Mouse (Mus musculus): ENCODE measurements at regions not wholly inside any gene's neighbourhood (a gene's known extent, or its start where the extent isn't known, plus 50 kb on each side); places are given as distances from the start of the nearest gene placed in this dataset.

DNA sequence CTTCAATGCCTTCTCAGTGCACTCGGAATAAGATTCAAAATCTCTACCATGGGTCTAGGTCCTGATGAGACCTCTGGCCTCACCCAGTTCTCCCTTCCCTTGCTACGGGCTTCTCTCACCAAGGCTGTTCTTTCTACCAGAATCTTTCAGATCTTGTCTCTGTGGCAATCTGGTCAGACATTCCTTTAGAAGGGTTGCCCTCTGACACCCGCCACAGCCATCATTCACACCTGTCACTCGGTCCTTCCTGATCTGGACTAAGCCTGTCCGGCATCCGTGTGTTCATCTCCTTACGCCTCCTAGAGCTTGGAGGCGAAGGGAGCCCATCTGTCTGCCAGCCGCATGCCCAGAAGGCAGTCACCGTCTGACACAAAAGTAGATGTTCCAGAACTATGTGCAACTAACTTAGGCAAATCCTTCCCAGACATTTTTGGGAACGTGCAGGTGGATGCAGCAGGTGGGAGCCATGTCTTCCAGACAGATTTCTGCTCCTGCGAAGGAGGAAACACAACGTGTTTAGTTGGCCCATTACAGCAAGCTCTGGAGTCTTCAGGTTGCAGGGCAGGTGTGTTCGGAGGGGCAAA is 77.7 kb downstream of the Fam76b start:
- H3K9me3 ChIP-seq (ENCODE audit: low read length) = no peaks in the 10 kb centered on the region
- no peaks in the 10 kb centered on the region for H3K36me3 ChIP-seq (ENCODE audit: insufficient read depth, low read length)
- no peaks in the 10 kb centered on the region for H3K4me1 ChIP-seq (replicated peaks; ENCODE audit: low read depth, low read length)
- no peak for TF ChIP-seq CTCF (conservative IDR thresholded peaks at IDR 0.05; ENCODE audit: low read length)
- no peak for TF ChIP-seq NANOG (IDR thresholded peaks at IDR 0.05; ENCODE audit: borderline replicate concordance, low read length)
- TF ChIP-seq POU5F1 (IDR thresholded peaks at IDR 0.05; ENCODE audit: borderline replicate concordance, low read length) = no peak
- no peaks in the 10 kb centered on the region for H3K27me3 ChIP-seq (ENCODE audit: insufficient read depth, low read length)
- H3K4me3 ChIP-seq (replicated peaks; ENCODE audit: low read length) = no peak overlapping the region

DNA sequence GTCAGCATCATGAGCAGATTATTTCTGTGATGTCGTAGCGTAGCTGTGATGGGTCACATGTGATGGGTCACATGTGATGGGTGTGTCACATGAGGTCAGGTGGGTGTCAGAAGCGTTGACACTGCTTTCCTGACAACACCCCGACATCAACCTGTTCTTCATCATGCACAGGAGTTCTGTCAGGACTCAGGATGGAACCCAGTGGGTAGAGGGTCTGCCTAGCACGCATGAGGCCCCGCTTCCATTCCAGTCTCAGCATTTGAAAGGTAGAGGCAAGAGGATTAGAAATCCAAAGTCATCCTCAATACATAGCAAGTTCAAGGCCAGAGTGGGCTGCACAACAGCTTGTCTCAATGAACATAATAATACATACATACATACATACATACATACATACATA is 79.2 kb downstream of the Fam76b start:
- Histone ChIP-seq H3K4me1 (replicated peaks; ENCODE audit: low read depth, low read length) (no peaks in the 10 kb centered on the region), H3K9me3 (ENCODE audit: low read length) (no peaks in the 10 kb centered on the region)
- TF ChIP-seq POU5F1 (IDR thresholded peaks at IDR 0.05; ENCODE audit: borderline replicate concordance, low read length) = no peak
- no peak for TF ChIP-seq CTCF (conservative IDR thresholded peaks at IDR 0.05; ENCODE audit: low read length)

GRCm38 (mm10) chr9:13909604-13910003 is 82.1 kb downstream of the Fam76b start:
- 0 out of 2 replicates have a peak, but pooled peaks cover 4% of the 10 kb centered on the region for H3K4me1 ChIP-seq (replicated peaks; ENCODE audit: low read depth, low read length)

More for the DNA sequence above, 79.2 kb downstream of the Fam76b start:
- H3K4me3 ChIP-seq (replicated peaks; ENCODE audit: low read length) = no peak overlapping the region
- H3K36me3 ChIP-seq (ENCODE audit: insufficient read depth, low read length) = no peaks in the 10 kb centered on the region
- no peaks in the 10 kb centered on the region for H3K27me3 ChIP-seq (ENCODE audit: insufficient read depth, low read length)

GRCm38 (mm10) chr9:13910091-13910490 is 82.6 kb downstream of the Fam76b start:
- Histone ChIP-seq H3K27me3 (ENCODE audit: insufficient read depth, low read length) (no peaks in the 10 kb centered on the region), H3K36me3 (ENCODE audit: insufficient read depth, low read length) (no peaks in the 10 kb centered on the region), H3K9me3 (ENCODE audit: low read length) (no peaks in the 10 kb centered on the region), H3K4me3 (replicated peaks; ENCODE audit: low read length) (no peak overlapping the region), H3K4me1 (replicated peaks; ENCODE audit: low read depth, low read length) (0 out of 2 replicates have a peak, but pooled peaks cover 4% of the 10 kb centered on the region)
- no peak for TF ChIP-seq CTCF (conservative IDR thresholded peaks at IDR 0.05; ENCODE audit: low read length)
- TF ChIP-seq NANOG (IDR thresholded peaks at IDR 0.05; ENCODE audit: borderline replicate concordance, low read length) = no peak
- no peak for TF ChIP-seq POU5F1 (IDR thresholded peaks at IDR 0.05; ENCODE audit: borderline replicate concordance, low read length)

More at GRCm38 (mm10) chr9:13909604-13910003, 82.1 kb downstream of the Fam76b start:
- no peaks in the 10 kb centered on the region for H3K9me3 ChIP-seq (ENCODE audit: low read length)
- TF ChIP-seq CTCF (conservative IDR thresholded peaks at IDR 0.05; ENCODE audit: low read length) (no peak), POU5F1 (IDR thresholded peaks at IDR 0.05; ENCODE audit: borderline replicate concordance, low read length) (no peak), NANOG (IDR thresholded peaks at IDR 0.05; ENCODE audit: borderline replicate concordance, low read length) (no peak)
- H3K27me3 ChIP-seq (ENCODE audit: insufficient read depth, low read length) = no peaks in the 10 kb centered on the region
- H3K4me3 ChIP-seq (replicated peaks; ENCODE audit: low read length) = no peak overlapping the region
- no peaks in the 10 kb centered on the region for H3K36me3 ChIP-seq (ENCODE audit: insufficient read depth, low read length)

DNA sequence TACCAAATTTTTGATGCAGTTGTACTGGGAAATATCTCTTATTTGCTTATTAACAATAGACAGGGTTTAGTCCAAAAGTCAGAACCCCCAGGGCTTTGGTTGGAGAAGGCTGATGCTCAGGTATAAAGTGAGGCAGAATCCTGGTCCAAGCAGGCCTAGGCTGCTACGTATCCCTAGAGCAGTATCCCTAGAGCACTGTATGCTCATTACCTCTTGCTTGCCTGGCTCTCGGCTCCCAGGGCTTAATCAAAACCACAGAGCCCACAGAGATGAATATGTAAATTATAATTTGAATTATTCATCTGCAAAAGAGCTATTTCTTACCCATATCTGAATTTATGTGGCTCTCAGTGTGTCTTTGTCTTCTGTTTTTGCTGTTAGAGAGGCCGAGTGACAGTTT is 85.9 kb downstream of the Fam76b start:
- Histone ChIP-seq H3K4me3 (replicated peaks; ENCODE audit: low read length) (no peak overlapping the region), H3K4me1 (replicated peaks; ENCODE audit: low read depth, low read length) (0 out of 2 replicates have a peak, but pooled peaks cover 4% of the 10 kb centered on the region), H3K36me3 (ENCODE audit: insufficient read depth, low read length) (no peaks in the 10 kb centered on the region), H3K27me3 (ENCODE audit: insufficient read depth, low read length) (no peaks in the 10 kb centered on the region), H3K9me3 (ENCODE audit: low read length) (no peaks in the 10 kb centered on the region)
- no peak for TF ChIP-seq NANOG (IDR thresholded peaks at IDR 0.05; ENCODE audit: borderline replicate concordance, low read length)
- TF ChIP-seq POU5F1 (IDR thresholded peaks at IDR 0.05; ENCODE audit: borderline replicate concordance, low read length) = no peak
- no peak for TF ChIP-seq CTCF (conservative IDR thresholded peaks at IDR 0.05; ENCODE audit: low read length)

DNA sequence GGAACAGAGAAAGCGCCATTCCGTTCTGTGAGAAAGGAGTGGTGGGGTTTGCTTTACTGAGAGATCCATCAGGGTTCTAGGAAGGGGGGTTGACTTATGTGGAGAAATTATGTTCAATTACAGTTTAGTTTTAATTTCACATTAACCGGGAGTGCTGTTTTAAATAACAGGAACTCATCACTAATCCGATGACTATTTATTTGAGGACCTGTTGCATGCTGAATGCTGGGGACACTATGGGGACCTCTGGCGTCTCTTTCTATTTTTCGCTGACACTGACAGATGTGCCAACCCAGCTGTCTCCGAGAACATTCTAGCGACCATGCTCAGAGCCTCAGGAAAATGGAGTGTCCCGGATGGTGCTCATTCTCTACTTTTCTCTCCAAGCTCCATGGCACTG is 86.6 kb downstream of the Fam76b start:
- no peaks in the 10 kb centered on the region for H3K27me3 ChIP-seq (ENCODE audit: insufficient read depth, low read length)
- TF ChIP-seq POU5F1 (IDR thresholded peaks at IDR 0.05; ENCODE audit: borderline replicate concordance, low read length) (no peak), NANOG (IDR thresholded peaks at IDR 0.05; ENCODE audit: borderline replicate concordance, low read length) (no peak), CTCF (conservative IDR thresholded peaks at IDR 0.05; ENCODE audit: low read length) (no peak)
- no peaks in the 10 kb centered on the region for H3K9me3 ChIP-seq (ENCODE audit: low read length)
- H3K4me1 ChIP-seq (replicated peaks; ENCODE audit: low read depth, low read length) = 0 out of 2 replicates have a peak, but pooled peaks cover 4% of the 10 kb centered on the region
- no peak overlapping the region for H3K4me3 ChIP-seq (replicated peaks; ENCODE audit: low read length)
- no peaks in the 10 kb centered on the region for H3K36me3 ChIP-seq (ENCODE audit: insufficient read depth, low read length)

DNA sequence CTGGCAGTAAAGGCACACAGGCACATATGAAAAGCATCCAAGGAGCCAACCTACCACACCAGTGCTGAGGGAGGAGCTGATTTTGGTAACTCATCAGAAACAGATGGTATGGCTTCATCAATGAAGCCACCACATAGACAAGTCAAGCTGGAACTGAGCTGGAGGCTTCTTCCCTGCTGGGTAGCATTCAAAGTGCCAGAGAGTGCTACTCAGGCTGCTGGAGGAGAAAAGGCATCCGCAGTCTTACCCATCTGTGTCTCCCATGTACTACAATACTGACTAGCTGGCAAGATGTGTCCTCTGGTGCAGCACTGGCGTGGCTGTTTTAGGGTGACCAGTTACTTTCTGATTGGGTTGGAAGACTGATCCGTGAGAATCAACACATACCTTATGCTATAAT is 87.3 kb downstream of the Fam76b start:
- H3K4me1 ChIP-seq (replicated peaks; ENCODE audit: low read depth, low read length) = 0 out of 2 replicates have a peak, but pooled peaks cover 4% of the 10 kb centered on the region
- H3K9me3 ChIP-seq (ENCODE audit: low read length) = no peaks in the 10 kb centered on the region
- no peak overlapping the region for H3K4me3 ChIP-seq (replicated peaks; ENCODE audit: low read length)
- TF ChIP-seq CTCF (conservative IDR thresholded peaks at IDR 0.05; ENCODE audit: low read length) = no peak
- no peak for TF ChIP-seq NANOG (IDR thresholded peaks at IDR 0.05; ENCODE audit: borderline replicate concordance, low read length)
- no peak for TF ChIP-seq POU5F1 (IDR thresholded peaks at IDR 0.05; ENCODE audit: borderline replicate concordance, low read length)
- no peaks in the 10 kb centered on the region for H3K36me3 ChIP-seq (ENCODE audit: insufficient read depth, low read length)
- no peaks in the 10 kb centered on the region for H3K27me3 ChIP-seq (ENCODE audit: insufficient read depth, low read length)

- TF ChIP-seq NANOG (IDR thresholded peaks at IDR 0.05; ENCODE audit: borderline replicate concordance, low read length) (no peak), CTCF (conservative IDR thresholded peaks at IDR 0.05; ENCODE audit: low read length) (no peak), POU5F1 (IDR thresholded peaks at IDR 0.05; ENCODE audit: borderline replicate concordance, low read length) (no peak)
- Histone ChIP-seq H3K4me1 (replicated peaks; ENCODE audit: low read depth, low read length) (0 out of 2 replicates have a peak, but pooled peaks cover 4% of the 10 kb centered on the region), H3K27me3 (ENCODE audit: insufficient read depth, low read length) (no peaks in the 10 kb centered on the region), H3K36me3 (ENCODE audit: insufficient read depth, low read length) (no peaks in the 10 kb centered on the region), H3K9me3 (ENCODE audit: low read length) (no peaks in the 10 kb centered on the region), H3K4me3 (replicated peaks; ENCODE audit: low read length) (no peak overlapping the region)
Observed at GRCm38 (mm10) chr9:13916837-13917236, 89.3 kb downstream of the Fam76b start.
